Mouse (Mus musculus) kidney, adult 9 months (tissue): ENCODE results near the gene Tarsl2.

Experiments used
- DNase-seq: peaks from one replicate; pipeline ENCODE4 v3.0.0; 2022

Tarsl2 gene

DNA sequence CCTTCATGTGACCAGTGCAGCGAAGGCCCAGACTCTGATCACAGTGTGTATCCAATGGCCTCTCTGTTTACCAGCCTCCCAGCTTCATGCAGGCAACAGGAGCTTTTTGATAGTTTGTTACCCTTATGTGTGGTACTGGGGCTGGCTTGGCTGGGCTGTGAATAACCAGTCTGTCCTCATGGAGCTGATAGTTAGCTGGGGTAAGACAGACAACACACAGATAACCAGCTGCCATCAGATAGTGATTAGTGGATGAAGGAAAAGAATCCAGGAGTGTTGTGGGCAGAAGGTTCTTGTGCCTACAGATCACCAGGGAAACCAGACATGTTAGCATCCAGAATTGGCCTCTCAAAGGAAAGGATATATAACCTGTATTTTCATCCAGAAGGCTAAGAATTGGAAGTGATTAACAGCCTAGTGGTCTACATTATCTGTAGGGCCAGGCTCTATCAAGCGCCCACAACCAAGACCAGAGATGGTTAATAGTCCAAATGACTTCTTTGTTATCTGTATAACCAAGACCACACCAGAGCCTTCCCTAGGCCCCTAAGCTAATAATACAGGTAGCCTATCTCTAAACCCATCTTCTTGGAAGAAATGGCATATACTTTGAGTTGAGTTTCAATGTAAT, 12.9 kb downstream of the Tarsl2 start:
- DNase-seq = no peak

DNA sequence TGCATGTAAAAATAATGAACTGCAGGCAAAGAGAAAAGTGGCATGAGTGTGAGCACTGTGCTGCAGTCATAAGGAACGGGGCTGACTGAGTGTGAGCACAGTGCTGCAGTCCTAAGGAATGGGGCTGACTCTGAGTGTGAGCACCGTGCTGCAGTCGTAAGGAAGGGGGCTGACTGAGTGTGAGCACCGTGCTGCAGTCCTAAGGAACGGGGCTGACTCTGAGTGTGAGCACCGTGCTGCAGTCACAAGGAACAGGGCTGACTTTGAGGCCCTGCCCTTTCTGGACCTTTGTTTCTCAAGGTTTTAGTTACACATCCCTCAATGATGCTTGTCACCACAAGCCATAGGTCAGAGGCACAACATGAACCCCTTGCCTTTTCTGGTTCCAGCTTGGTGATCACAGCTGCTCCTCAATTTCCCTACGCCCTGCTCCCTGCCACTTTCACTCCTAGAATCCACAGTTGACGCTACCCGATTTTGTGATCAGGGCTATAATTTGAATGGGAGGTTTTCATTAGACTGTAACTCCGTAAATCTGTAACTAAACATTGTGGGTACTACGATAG, 18.6 kb downstream of the Tarsl2 start:
- no peak for DNase-seq

DNA sequence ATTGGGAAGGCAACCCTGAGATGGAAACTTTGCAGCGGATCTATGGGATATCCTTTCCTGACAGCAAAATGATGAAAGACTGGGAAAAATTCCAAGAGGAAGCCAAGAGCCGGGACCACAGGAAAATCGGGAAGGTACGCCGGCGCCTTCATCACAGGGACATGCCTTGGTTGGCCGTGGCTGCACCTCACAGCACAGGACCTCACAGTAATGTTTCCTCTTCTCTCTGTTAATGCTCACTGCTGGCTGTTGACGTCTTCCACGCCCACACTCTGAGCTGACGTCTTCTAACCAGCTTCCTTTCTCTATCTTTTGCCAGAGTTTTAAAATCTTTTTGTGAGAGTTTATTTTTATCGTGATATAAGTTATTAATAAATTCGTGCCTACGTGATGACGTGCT, 19.2 kb downstream of the Tarsl2 start:
- DNase-seq = peak; percentile 47

DNA sequence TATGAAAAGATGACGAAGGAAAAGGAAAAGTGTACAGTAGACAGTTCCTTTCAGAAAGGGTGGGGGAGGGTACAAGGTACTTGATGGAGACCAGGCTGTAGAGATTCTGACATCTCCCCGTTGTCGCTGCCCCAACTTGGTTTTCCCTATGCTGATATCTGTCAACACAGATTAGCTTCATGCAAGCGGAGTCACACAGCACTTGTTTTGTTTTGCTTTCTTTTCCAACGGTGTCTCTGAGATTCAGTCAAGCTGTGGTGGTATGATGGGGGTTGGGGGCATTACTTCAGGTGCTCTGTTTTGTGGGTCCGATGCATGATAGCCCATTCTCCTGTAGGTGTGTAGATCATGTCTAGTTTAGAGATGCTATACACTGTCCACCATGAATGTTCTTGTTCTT, 22.8 kb downstream of the Tarsl2 start:
- DNase-seq = no peak

DNA sequence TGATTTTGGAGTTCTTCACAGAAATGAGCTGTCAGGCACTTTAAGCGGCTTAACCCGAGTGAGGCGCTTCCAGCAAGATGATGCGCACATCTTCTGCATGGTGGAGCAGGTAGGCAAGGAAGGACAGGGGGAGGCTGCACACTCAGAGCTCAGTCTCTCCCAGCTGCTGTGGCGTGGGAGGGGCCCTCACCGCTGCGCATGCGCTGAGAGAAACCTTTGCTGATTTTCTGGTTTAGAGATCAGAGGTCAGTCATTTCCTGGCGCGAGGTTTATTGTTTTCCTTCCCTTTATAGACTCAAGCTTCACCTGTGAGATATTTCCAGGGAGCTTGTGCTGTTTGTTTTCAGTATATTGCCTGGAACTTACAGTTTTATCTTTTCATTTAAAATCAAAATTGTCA, 33.4 kb downstream of the Tarsl2 start:
- no peak for DNase-seq

DNA sequence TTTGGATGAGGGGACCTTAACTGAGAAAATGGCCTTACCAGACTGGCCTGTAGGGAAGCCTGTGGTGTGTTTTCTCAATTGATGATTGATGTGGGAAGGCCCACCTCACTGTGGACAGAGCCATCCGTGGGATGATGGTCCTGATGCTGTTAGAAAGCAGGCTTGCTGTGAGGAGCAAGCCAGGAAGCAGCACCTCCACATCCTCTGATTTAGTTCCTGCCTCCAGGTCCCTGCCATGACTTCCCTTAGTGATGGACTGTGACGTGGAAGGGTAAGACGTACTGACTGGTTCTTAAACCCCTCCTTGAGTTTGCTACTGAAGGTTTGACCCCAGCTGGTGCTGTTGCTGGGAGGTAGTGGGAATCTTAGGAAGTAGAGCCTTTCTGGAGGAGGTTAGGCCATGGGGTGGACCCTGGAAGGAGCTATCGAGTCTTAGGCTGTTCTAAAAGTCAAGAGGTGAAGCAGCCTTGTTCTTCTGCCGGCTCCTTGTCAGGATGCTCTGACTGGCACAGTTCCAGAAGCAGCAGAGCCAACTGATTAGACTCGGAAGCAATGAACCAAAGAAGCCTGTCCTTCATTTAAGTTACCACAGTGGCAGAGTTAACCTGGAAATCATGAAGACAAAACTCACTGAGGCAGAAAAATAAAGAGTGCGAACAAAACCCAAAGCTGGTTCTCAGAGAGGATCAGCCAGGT, 34.4 kb downstream of the Tarsl2 start:
- no peak for DNase-seq

DNA sequence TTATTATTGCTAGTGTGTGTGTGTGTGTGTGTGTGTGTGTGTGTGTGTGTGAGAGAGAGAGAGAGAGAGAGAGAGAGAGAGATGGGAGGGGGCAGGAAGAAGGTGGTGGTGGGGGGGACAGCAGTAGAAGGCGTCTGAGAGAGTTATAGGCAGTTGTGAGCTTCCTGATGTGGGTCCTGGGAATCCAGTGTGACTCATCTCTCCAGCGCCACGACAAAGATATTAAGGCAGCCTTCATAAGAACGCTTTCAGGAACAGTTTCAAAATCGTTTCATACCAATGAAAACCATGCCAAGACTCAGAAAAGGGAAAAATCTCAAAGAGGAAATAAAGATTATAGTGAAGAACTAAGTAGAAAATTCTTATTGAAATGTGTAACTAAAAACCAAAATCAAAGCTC, 36.5 kb downstream of the Tarsl2 start:
- DNase-seq = no peak

DNA sequence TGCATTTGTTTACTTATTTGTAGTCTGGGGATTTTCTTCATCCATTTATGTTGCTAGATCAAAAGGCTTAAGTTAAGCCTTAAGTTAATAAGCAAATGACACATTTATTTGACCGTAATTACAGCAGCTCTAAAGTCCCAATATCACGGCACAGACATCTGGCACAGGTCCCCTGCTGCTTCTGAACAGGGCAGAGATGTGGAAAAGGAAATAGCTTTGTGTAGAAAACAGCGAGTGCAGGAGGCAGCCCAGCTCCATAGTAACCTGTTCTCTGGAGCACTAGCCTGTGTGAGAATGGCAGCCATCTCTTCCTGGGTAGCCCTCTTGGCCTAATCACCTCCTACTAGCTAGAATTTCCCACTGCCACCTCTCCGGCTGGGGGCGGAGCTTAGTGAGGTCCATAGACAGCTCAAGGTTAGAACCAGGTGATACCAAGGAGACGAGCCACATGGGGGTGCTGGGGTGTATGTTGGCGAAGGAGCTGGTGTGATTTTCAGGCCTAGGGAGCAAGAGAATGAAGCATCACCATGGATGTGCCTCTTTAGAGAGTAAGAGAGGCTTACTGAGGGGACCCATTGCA, 39.6 kb downstream of the Tarsl2 start:
- no peak for DNase-seq

DNA sequence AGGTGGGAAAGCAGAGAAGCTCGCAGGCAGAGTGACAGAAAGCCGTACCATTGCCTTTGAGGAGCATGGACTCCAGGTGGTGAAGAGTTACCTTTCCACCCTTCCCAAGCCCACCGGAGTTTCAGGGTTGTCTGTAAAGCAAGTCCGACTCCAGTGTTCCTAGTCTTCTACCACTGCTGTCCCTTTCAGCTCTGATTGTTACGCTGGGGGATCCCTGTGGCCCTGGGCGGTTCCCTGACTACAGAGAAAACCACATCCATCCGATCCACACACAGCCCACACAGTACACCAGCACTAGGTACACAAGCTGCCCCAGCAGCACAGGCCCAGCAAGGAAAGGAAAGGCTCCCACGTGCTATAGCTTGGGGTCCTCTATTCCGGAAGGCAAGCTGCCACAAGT, 42.0 kb downstream of the Tarsl2 start:
- DNase-seq = no peak

DNA sequence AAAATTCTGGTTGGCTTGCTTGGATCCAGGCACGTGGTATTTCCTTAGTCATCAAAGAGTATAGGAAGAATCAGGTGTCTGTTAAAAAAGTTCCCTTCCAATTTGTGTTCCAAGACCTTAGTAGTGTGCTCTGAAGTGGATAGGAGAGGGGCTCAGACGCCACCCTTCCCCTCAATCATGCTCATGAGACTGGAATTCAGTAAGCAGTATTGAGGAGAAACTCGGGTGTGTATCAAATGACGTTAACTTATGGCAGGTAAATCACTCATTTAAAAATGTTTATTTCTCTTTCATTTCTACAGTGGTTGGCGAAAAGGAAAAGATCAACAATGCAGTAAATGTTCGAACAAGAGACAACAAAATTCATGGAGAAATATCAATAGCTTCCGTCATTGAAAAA, 46.2 kb downstream of the Tarsl2 start, which contains the start of gene Tm2d3:
Tm2d3 (plus strand) TSS at position 301 of the 400 bp plus-strand sequence.
- DNase-seq = no peak

DNA sequence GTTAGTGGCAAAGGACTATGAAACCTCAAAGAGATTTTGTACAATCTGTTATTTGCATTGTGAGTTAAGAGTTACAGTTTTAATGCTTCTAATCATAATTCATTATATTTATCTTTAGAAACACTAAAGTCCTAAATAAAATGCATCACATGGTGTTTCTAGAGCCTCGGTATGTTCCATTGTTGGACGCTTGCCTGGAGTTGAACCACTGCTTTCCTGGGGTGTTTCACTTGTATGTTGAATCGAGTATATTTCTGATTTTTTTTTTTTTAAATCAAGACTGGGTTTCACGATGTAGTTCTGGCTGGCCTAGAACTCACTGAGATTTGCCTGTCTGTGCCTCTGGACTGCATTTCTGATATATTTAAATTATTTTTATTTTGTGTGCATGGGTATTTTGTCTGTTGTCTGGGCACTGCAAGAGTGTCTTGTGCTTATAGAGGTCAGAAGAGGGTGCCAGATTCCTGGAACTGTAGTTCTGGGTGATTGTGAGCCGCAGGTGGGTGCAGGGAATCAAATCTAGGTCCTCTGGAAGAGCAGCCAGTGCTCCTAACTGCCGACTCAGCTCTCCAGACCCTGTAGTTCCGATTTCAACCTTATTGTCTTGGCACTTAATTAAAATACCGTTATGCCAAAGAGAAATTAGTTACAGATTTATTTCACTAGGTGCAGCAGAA, 47.4 kb downstream of the Tarsl2 start:
- DNase-seq = no peak

DNA sequence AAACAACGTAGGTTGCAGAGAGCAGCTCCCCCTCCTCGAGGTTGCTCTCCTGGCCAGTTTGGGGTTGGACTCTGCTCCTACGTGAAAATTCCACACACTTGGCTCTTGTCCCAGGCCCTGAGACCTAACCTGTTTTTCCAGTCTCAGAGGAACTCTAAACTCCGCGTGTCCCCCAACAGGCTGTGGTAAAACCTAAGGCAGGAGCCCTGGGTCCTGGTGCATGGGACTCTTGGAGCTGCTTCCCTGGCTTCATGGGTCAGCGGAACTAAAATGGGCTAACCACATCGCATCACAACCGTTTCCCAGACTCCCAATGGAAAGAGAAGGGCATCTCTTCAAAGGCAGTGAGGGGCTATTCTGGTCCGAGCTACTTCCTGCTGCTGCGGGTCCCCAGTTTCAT, 48.2 kb downstream of the Tarsl2 start:
- peak; percentile 87 for DNase-seq

DNA sequence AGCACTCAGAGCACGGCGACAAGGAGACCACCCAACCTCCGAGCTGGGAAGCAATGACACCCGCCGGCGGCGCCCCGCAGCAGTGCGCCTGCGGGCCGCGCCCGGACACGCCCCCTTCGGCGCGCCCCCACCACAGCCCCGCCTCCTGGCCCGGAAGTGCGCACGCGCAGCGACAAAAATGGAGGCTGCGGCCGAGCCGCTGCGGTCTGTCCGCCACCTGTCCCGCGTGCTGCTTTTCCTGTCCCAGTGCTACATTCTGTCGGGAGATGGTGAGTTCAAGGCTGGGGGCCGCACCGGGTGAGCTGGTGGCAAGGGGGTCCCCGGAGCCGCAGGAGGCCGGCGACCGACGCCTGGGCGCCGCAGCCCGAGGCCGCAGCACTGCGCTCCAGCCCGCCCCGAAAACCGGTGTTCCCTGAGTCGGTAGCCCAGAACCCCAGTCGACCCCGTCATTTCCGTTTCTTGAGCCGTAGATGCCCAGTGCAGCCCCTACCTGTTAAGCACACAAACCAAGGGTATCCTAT, 48.7 kb downstream of the Tarsl2 start:
- peak; percentile 82 for DNase-seq

DNA sequence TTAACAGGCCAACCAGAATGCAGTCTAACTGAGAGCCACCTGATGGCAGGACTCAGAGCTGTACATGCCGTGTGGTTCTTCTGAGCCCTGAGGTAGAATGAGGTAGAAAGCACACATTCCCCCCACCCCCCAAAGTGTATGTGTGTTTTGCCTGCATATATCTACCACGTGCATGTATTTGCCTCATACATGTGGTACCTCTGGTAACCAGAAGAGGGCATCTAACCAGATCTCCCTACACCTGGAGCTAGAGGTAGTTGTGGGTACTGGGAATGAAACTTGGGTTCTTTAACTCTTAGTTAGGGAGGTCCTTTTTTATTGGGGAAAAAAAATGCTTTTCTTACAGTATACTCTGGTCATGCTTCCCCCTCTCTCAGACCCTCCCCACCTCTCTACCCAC, 51.8 kb downstream of the Tarsl2 start:
- DNase-seq = peak; percentile 41

DNA sequence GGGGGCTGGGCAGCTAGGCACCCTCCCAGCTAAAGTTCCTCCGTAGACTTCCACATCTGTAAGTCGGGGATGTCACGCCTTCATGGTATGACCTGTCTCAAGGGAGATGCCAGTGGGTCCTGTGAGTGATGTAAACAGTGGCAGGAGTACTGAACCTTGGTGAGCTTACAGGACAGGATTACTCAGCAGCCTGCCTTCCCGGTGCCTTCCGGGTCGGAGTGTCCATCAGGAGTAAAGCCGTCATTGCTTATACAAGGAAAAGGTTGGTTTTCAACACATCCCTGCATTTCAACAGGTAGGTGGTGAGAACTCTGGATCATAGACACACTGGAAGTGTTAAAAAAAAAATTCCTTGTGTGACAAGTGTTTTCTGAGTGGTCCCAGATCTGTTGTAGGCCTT, 57.4 kb downstream of the Tarsl2 start:
- no peak for DNase-seq

DNA sequence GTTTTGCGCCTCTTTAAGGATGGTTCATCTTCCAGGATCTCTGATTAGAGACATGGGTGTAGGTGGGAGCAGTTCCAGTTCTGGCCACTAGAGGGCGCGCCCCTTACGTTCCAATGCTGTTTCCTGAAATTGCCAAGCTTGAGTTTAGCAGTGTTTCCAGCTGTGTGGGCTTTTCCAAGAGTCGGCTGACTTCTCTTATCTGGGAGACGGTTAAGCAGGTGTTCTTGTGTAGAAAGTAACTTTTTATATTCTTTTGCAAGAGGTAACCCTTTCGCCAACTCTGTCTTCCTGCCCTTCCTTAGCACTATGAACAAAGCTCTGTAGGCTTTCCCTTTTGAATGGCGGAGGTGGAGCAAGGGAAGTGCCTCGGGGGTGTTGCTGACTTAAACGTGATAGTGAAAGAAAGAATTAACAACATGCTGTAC, 60.1 kb downstream of the Tarsl2 start:
- DNase-seq = peak; percentile 80

DNA sequence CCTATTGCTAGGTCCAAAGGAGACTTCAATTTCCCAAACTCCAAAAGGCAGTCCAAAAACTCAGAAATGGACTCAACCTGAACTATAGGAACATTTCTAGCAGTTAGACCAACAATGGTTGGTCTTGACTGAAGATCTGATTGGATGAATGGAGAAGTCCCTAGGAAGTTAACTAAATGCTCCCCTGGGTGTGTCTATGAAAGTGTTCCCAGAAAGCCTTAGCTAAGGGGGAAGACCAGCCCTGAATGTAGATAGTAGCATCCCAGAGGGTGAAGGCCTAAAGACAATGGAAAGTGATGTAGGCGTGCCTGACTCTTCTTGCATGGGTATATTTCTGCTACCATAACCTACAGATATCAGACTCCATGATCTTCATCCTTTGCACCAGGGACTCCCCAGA, 63.8 kb downstream of the Tarsl2 start:
- no peak for DNase-seq

DNA sequence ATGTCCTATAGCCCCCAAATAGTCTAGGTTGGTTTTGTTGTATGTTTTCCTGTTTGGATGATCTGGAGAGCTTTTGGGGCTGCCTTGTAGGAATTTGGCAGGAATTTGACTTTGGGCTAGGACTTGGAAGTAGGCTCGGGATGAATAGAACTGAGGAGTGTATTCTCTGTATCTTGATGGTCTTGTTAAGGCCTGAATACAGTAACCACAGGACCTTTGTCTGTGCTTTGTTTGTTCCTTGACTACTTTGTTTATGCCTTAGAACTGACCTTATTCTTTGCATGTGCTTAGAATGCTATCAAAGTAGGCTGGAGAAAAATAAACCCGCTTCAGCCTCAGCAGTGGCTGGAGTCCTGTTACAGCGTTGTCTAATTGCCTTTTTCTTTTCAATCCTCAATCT, 65.6 kb downstream of the Tarsl2 start:
- no peak for DNase-seq

DNA sequence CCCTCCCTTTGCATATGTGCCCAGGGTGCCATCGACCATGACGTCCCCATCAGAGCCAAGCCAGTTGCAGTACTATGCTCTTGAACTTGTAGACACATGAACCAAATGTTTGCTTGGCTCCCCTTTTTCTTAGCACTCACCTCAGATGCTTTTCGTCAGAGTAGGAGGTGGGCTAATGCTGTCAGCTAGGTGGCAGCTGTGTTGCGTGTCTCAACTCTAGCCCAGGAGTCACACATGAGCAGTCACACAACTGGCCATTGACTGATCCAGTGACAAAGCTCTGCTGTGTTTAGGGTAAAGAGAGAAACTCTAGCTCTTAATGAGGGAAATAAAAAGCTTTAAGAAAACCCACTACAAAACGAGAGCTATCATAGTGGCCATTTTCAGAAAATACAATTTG, 69.1 kb downstream of the Tarsl2 start:
- no peak for DNase-seq

DNA sequence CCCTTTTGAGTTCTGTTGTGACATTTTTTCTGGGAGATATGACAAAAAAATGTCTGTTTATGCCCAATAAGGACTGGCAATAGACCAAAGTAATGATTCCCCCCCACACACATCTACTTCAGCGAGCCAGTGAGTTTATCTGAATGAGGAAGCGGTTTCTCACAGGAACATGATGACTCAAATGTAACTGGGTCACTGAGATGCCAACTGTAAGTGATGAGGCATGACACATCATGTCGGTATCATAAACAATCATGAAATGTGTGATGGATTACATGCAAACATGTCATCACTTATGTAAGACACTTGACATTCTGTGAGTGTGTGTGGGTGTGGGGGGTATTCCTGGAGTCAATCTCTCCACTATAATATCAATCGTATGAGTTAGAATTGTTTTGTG, 69.6 kb downstream of the Tarsl2 start:
- DNase-seq = no peak

DNA sequence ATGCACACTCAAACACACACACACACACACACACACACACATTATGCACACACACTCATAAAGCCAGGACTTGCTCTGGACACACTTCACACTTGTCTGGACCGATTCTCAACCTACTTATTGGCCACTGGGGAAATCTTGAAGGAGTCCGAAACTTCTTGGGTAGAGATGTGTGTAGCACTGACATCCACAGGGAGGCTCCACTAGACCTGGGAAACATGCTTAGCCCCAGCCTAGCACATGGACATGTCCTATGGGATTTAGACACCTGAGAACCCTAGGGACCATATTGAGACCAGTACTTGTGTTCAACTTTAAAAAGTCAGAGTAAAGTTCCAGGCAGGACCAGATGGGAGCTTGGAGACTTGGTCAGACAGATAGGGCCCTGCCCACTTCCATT, 89.3 kb downstream of the Tarsl2 start:
- no peak for DNase-seq

DNA sequence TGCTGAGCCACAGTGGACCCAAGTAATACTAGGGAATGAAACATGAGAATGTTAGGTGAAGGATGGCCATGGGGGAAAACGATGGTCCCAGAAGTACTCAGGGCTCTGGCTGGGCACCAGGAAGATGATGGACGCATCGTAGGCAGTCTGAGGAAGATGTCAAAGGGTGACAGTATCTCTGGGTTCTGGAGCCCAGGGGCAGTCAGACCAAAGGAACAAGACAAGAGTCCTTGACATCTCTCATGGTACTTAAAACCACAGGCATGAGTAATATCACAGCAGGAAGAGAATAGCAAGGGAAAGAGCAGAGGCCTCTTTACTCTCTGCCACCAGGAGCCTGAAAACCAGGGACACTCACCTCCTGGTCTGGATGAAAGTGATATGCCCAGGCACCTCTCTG, 90.6 kb downstream of the Tarsl2 start:
- DNase-seq = no peak

DNA sequence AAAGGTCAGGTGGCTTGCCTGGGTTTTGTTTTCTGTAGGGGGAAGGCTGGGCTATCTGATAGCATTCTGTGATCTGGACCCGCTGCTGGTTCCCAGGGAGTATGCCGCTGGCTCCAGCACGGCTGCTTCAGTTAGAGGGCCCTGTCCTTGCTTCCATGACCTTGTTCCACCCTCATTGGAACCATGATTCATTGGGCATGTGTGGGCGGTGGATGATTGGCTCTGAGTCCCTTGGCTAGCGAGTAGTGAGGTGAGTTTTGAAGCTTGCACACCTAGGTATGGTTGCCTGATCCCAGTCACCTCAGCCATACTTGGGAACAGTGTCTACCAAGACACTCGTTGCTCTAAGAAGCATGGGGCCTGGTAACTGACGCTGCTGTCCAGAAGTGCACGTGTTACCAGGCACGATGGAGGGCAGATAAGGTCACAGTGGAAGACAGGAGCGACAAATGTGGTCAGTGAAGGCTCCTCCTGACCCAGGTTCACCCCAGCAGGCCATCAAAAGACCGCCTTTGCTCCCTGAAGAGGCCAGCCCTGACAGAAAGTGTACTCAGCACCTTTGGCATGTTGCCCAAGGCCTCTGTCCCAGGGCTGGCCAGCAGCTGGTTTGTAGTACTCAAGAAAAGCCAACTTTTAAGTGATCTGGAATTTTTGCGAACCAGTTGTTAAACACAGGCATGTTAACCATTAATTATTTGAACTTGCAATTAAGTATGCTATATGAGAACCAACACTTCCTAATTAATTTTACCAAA, 92.8 kb downstream of the Tarsl2 start:
- peak; percentile 39 for DNase-seq
